Mouse (Mus musculus) midbrain, embryonic 15.5 days (tissue): ENCODE results near the gene Olfr45. TPM values are rescaled to one million over a fixed set of nuclear protein-coding genes. Genes with fewer than 3 reads are reported as not detected.
A peak's percentile ranks its signal among the peaks of the same experiment; 100 is the strongest.
"Not testable (repeated sequence)": the region's sequence is repeated elsewhere in the genome, so short reads cannot be mapped to it uniquely, and the experiment has no call there.

Experiments
- ATAC-seq: fragments of 200-750 bp; cut with Nextera tagmentation; replicated peaks from 2 replicates; pipeline ENCODE4 v1.8.0; 2017; ENCODE audit warnings: moderate TSS enrichment
- H3K27ac ChIP-seq: fragments of 300-500 bp; sonication (generic); 2 replicates; pipeline ENCODE4 v1.5.1; 2015; ENCODE audit warnings: mild to moderate bottlenecking, inconsistent platforms
- H3K27me3 ChIP-seq: fragments of 300-500 bp; sonication (generic); replicated peaks from 2 replicates; pipeline ENCODE4 v1.6.1; 2015; ENCODE audit warnings: inconsistent platforms
- H3K36me3 ChIP-seq: fragments of 300-500 bp; sonication (generic); replicated peaks from 2 replicates; pipeline ENCODE4 v1.6.1; 2015; ENCODE audit warnings: inconsistent platforms
- H3K4me1 ChIP-seq: fragments of 300-500 bp; sonication (generic); 2 replicates; pipeline ENCODE4 v1.6.1; 2015; ENCODE audit warnings: inconsistent platforms
- H3K4me2 ChIP-seq: fragments of 300-500 bp; sonication (generic); 2 replicates; pipeline ENCODE4 v1.6.1; 2015; ENCODE audit warnings: inconsistent platforms, mild to moderate bottlenecking, moderate library complexity
- H3K4me3 ChIP-seq: fragments of 300-500 bp; sonication (generic); 2 replicates; pipeline ENCODE4 v1.5.1; 2015; ENCODE audit warnings: mild to moderate bottlenecking, inconsistent platforms
- H3K9ac ChIP-seq: fragments of 300-500 bp; sonication (generic); 2 replicates; pipeline ENCODE4 v1.6.1; 2015; ENCODE audit warnings: mild to moderate bottlenecking, inconsistent platforms
- H3K9me3 ChIP-seq: fragments of 300-500 bp; sonication (generic); 2 replicates; pipeline ENCODE4 v1.6.1; 2016; ENCODE audit warnings: inconsistent platforms
- WGBS: fragments of 180-500 bp; shearing (Covaris S2); methylation state at CpG from one replicate; pipeline ENCODE4 v1.1.7; 2015; ENCODE audit warnings: mixed read lengths; 5-methylcytosine and 5-hydroxymethylcytosine counted together
- polyA plus RNA-seq: library from polyadenylated mRNA; unstranded; fragments of >200 nt; fragmentation: Nextera tagmentation; extraction: Ambion mirVana; gene quantifications from 2 replicates; pipeline ENCODE4 v1.2.1, GENCODE M21; 2015

The Olfr45 gene
- not detected in 2 replicates for polyA plus RNA-seq

DNA sequence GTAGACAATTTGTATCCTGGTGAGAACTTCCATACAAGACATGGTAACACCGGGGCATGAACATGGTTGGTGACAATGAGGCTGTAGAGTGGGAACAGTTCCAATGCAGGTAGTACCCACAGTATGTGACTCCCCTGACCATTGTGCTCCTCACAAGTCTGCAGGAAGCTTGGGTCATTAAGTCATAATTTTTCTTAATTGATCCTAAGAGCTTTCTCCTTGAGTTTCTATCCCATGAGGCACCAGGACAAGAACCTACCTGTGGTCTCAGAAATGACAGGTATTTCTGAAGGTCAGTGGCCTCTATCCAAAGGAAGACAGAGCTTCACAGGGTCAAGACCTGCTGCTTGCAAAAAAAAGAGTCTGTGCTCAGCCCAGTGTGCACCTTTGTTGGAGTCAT lies at the start of gene Olfr45:
Gene Olfr45 (plus strand): TSS at position 301 of the 400 bp plus-strand sequence.
- ATAC-seq: no peak
- Histone ChIP-seq H3K4me1 (no peaks in the 10 kb centered on the region), H3K4me3 (no peak within 1 kb of the TSS), H3K27me3 (no peaks in the 10 kb centered on the region), H3K36me3 (no peaks in the 10 kb centered on the region), H3K9me3 (no peaks in the 10 kb centered on the region; the same call in 1 of the 2 replicates), H3K27ac (no peak within 1 kb of the TSS), H3K4me2 (no peak within 1 kb of the TSS), H3K9ac (no peak within 1 kb of the TSS)
- WGBS: 93% methylated on average over 1 of the region's 1 CpGs

DNA sequence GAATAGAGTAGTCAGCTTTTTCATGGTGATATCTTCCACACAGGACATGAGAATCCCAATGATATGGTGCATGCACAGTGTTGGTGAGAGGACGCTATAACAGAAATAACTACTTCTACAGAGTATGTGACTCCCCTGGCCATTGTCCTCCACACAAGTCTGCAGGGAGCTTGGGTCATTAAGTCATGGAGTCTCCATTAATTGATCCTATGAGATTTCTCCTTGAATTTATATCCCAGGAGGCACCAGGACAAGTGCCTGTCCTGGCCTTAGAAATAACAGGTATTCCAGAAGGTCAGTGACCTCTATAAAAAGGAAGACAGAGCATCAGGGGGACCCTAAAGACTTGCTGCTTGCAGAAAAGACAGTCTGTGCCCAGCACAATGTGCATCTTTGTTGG lies 35.6 kb upstream of the Olfr45 start, which contains the start of gene Olfr53:
Gene Olfr53 (plus strand): TSS at position 301 of the 400 bp plus-strand sequence.
- Histone ChIP-seq H3K9ac (no peak within 1 kb of the TSS), H3K4me2 (no peak within 1 kb of the TSS), H3K27ac (no peak within 1 kb of the TSS), H3K4me1 (no peaks in the 10 kb centered on the region), H3K9me3 (no peaks in the 10 kb centered on the region), H3K4me3 (no peak within 1 kb of the TSS), H3K27me3 (no peaks in the 10 kb centered on the region), H3K36me3 (no peaks in the 10 kb centered on the region)
- 79% methylated on average over 1 of the region's 1 CpGs for WGBS
- ATAC-seq: no peak

DNA sequence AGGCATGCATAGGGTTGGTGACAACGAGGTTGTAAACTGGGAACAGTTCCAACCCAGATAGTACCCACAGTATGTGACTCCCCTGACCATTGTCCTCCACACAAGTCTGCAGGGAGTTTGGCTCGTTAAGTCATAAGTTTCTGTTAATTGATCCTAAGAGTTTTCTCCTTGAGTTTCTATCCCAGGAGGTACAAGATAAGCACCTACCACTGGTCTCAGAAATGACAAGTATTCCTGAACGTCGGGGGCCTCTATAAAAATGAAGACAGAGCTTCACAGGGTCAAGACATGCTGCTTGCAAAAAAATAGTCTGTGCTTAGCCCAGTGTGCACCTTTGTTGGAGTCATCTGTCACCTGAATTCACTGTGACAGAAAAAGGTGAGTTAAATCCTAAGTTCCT lies 22.1 kb upstream of the Olfr45 start, which contains the start of gene Olfr539:
Gene Olfr539 (plus strand): TSS at position 301 of the 400 bp plus-strand sequence.
- H3K9ac ChIP-seq: no peak within 1 kb of the TSS
- no peak within 1 kb of the TSS for H3K4me3 ChIP-seq
- no peak within 1 kb of the TSS for H3K4me2 ChIP-seq
- no peaks in the 10 kb centered on the region for H3K9me3 ChIP-seq
- H3K27me3 ChIP-seq: no peaks in the 10 kb centered on the region
- WGBS: 82% methylated on average over 4 of the region's 4 CpGs
- no peaks in the 10 kb centered on the region for H3K36me3 ChIP-seq
- no peak within 1 kb of the TSS for H3K27ac ChIP-seq
- no peaks in the 10 kb centered on the region for H3K4me1 ChIP-seq
- no peak for ATAC-seq

DNA sequence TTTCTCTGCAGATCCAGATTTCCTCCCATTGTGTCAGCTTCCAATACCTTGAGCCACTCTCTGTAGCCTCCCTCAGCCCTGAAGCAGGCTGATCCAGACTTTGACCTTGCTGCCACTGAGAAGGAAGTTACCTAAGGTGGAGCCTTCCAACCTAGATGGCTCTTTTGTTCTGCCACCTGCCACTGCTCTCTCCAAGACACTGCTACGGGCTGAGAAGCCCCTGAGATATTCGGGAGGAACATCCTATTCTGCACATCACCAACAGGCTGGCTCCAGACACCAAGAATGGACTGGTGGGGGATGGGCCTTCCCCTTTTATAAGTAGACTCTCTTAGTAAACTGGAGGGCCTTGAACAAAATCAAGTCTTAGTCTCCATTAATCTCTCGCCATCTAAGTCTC lies 11.1 kb upstream of the Olfr45 start:
- WGBS: 84% methylated on average over 3 of the region's 3 CpGs
- not testable (repeated sequence) for H3K9ac ChIP-seq, ATAC-seq, H3K36me3 ChIP-seq, H3K4me2 ChIP-seq, H3K4me3 ChIP-seq, H3K4me1 ChIP-seq, H3K9me3 ChIP-seq, H3K27ac ChIP-seq, H3K27me3 ChIP-seq

DNA sequence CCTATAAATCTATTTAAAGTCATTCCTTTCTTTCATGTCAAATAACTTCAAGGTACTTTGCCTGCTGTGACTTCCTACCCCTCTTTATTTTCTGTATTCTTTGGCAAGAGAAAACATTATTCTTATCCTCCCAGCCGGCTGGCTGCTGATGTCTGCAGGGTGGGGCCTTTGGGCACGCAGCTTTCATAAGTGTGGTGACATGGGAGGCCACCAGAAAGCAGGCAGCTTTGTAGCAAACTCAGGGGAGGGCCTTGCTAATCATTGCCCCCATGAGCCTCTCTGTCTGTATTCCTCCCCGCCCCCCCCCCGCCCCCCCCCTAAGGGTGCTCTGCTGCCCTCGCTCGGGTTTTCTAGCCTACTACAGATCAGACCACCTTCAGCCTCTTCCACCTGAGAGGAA lies 5.9 kb upstream of the Olfr45 start:
- 2% methylated on average over 6 of the region's 6 CpGs for WGBS
- Histone ChIP-seq H3K9me3 (no peaks in the 10 kb centered on the region; the same call in 1 of the 2 replicates), H3K27me3 (no peaks in the 10 kb centered on the region), H3K4me3 (peak overlapping the region; percentile 18; the same call in 1 of the 2 replicates), H3K36me3 (no peaks in the 10 kb centered on the region), H3K9ac (no peak overlapping the region), H3K27ac (no peak overlapping the region), H3K4me1 (no peaks in the 10 kb centered on the region), H3K4me2 (peak overlapping the region; percentile 38)
- ATAC-seq: no peak

DNA sequence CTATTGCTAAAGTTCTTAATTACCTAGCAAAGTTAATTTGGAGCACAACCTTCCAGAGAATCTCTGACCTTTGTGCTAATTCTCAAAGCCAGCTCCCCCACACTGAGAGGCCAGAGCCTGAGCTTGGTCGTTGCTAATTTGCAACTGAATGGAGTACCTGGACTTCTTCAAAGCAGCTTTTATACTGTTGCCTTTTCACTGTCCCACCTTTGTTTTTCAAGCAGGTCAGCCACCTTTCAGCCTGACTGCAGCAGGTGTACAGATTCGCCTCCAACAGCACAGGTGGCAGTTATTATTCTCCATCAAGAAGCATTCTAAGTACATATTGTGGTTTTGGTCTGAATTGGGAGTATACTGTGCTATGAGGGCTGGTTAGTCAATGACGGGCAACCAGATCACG lies 2.2 kb upstream of the Olfr45 start:
- H3K27me3 ChIP-seq, H3K4me2 ChIP-seq, H3K4me3 ChIP-seq, H3K36me3 ChIP-seq, ATAC-seq, H3K9ac ChIP-seq, H3K9me3 ChIP-seq, H3K27ac ChIP-seq, H3K4me1 ChIP-seq: not testable (repeated sequence)
- WGBS: 71% methylated on average over 4 of the region's 4 CpGs

DNA sequence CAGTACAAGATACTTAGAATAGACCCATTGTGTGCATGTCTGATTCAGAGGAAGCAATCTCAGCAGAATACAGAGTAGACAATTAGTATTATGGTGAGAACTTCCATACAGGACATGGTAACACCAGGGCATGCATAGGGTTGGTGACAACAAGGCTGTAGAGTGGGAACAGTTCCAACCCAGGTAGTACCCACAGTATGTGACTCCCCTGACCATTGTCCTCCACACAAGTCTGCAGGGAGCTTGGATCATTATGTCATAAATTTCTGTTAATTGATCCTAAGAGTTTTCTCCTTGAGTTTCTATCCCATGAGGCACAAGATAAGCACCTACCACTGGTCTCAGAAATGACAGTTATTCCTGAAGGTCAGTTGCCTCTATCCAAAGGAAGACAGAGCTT lies 15.2 kb downstream of the Olfr45 start, which contains the start of gene Olfr541:
Gene Olfr541 (plus strand): TSS at position 301 of the 400 bp plus-strand sequence.
- H3K4me1 ChIP-seq: no peaks in the 10 kb centered on the region
- no peak within 1 kb of the TSS for H3K4me3 ChIP-seq
- no peaks in the 10 kb centered on the region for H3K27me3 ChIP-seq
- ATAC-seq: no peak
- H3K9me3 ChIP-seq: no peaks in the 10 kb centered on the region
- H3K4me2 ChIP-seq: no peak within 1 kb of the TSS
- no peaks in the 10 kb centered on the region for H3K36me3 ChIP-seq
- no peak within 1 kb of the TSS for H3K27ac ChIP-seq
- H3K9ac ChIP-seq: no peak within 1 kb of the TSS

DNA sequence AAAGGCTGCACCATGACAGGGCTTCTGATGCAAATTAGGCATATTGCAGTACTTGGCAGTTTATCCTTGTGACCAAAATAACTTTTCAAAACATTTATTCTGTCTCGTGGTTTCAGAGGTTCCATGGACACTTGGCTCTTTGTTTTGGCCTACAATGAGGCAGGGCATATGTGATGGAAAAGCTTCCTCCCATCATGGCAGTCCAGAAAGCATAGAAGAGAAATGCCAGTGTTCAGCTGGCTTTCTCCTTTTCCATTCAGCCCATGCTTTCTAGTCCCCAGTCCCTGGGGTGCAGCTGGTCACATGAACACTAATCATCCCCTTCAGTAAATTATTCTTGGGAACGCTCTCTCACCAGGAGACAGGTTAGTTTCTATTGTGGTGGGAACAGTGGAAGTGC lies 24.6 kb downstream of the Olfr45 start:
- no peak overlapping the region for H3K9ac ChIP-seq
- 25% methylated on average over 2 of the region's 2 CpGs for WGBS
- H3K9me3 ChIP-seq: no peaks in the 10 kb centered on the region
- no peak overlapping the region for H3K4me2 ChIP-seq
- H3K27me3 ChIP-seq: no peaks in the 10 kb centered on the region
- H3K4me3 ChIP-seq: no peak overlapping the region
- H3K36me3 ChIP-seq: no peaks in the 10 kb centered on the region
- no peak overlapping the region for H3K27ac ChIP-seq
- H3K4me1 ChIP-seq: no peaks in the 10 kb centered on the region
- ATAC-seq: no peak

DNA sequence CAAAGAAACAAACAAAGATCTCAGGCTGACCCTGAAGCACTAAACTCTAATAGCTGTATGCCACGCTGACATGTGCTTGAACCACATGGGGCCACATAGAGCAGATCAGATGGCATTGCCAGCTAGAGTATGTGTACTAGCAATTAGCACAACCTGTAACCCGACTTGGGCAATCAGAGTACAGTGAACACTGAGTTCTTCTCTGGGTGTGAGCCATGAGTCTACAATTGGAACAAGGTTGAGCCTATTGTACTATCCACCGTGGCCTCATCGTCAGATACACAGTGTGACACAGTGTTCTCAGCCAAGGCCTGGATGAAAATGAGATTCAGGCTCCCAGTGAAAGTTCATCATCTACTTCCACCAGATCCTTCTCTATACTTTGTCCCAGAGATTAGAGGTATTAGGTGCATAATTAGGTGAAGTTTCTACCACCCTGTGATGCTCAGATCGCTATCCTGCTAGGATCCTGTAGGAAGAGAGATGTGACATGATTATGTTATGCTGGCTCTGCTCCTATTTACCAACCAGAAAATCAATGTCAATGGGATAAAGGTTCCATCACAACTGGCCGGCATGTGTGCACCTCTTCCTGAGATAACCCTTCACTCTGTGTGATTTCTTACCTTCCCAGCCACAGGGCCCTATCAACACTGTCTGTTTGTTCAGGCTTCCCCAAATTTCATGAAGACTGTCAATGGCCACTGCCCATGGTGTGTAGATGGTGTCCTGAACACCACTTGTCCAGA lies 26.0 kb downstream of the Olfr45 start:
- no peak overlapping the region for H3K4me2 ChIP-seq
- no peak overlapping the region for H3K9ac ChIP-seq

DNA sequence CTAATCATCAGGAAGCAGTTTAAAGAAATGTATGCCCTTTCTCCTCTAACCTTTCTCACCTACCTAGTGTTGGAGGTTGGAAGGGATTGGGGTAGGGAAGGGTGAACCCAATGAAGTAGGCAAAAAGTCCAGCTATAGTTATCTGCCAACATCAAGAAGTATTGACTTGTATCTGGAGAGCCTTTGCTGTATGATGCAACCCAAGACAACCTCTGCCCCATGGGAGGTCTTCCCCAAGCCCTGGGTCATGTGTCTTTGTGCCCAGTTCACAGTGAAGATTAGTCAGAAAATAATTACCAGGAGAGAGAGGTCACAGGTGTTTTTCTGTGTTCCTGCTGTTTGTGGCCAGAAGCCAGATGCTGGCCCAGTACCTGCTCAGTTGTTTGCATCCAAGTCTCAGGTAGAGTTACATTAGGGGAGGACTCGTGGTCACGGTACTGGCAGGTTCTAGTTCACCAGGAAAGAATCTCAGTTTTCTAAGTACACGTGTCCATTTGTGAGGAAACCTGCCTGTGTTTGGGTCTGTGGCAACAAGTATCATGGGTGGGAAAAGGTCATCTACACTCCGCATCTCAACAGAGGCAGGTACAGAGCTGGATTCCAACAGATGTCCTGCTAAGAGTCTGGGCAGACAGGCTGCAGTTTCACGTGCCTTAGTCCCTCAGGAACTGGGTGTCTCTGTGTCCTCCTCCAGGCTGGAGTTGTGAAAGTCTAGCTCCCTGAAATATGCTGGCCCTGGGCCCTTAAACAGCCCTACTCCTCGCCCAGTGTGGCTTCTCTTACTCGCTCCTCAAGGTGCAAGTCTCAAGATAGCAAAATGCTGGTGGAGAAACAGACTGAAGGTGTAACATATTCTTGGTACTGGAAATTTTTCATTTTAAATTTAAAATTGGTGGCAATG lies 35.7 kb downstream of the Olfr45 start:
- Histone ChIP-seq H3K36me3 (no peaks in the 10 kb centered on the region), H3K4me2 (no peak overlapping the region), H3K4me3 (no peak overlapping the region), H3K9me3 (no peaks in the 10 kb centered on the region), H3K27ac (no peak overlapping the region), H3K27me3 (no peaks in the 10 kb centered on the region), H3K4me1 (no peaks in the 10 kb centered on the region), H3K9ac (no peak overlapping the region)
- 82% methylated on average over 7 of the region's 7 CpGs for WGBS
- ATAC-seq: no peak

More for the DNA sequence above, 26.0 kb downstream of the Olfr45 start:
- Histone ChIP-seq H3K4me1 (no peaks in the 10 kb centered on the region), H3K27me3 (no peaks in the 10 kb centered on the region), H3K9me3 (no peaks in the 10 kb centered on the region), H3K4me3 (no peak overlapping the region), H3K27ac (no peak overlapping the region), H3K36me3 (no peaks in the 10 kb centered on the region)
- ATAC-seq: no peak
- 83% methylated on average over 6 of the region's 6 CpGs for WGBS

DNA sequence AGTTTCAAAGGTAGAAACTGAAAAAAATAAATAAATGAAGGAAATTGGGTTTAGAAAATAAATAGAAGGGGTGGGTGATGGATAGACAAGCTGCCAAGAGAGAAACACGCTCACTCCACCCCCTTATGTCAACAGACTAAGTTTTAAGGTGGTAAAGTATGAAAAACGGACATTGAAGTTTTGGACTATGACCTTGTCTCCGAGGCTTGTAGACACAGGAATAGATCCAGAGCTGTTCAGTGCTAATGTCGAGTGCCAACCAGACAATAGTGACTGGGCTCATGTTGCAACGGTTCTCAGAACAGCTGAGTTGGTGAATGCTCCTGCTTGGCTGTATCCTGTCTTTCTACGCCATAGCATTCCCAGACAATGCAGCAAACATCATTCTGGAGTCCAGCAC lies 39.3 kb downstream of the Olfr45 start:
- Histone ChIP-seq H3K4me3 (no peak overlapping the region), H3K4me2 (no peak overlapping the region), H3K9me3 (no peaks in the 10 kb centered on the region), H3K36me3 (no peaks in the 10 kb centered on the region), H3K9ac (no peak overlapping the region), H3K27me3 (no peaks in the 10 kb centered on the region), H3K27ac (no peak overlapping the region), H3K4me1 (no peaks in the 10 kb centered on the region)
- ATAC-seq: no peak
- 82% methylated on average over 6 of the region's 6 CpGs for WGBS

DNA sequence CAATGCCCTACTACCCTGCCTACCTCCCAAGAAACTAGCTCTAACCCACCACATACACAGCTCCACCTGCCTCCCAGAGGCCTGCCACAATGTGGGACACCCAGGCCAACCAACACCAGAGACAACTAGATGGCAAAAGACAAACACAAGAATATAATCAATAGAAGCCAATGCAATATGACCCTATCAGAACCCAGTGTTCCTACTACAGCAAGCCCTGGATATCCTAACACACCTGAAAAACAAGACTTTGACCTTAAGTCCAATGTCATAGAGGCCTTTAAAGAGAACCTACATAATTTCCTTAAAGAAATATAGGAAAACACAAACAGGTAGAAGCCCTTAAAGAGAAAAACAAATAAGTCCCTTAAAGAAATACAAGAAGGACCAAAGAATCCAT lies 43.8 kb downstream of the Olfr45 start:
- Histone ChIP-seq H3K36me3 (no peaks in the 10 kb centered on the region), H3K4me3 (no peak overlapping the region), H3K4me1 (no peaks in the 10 kb centered on the region), H3K4me2 (no peak overlapping the region), H3K9me3 (0 out of 2 replicates have a peak, but pooled peaks cover 5% of the 10 kb centered on the region), H3K27ac (no peak overlapping the region), H3K9ac (no peak overlapping the region), H3K27me3 (no peaks in the 10 kb centered on the region)
- no peak for ATAC-seq
